ENCODE assay signal across 12 mouse cellular contexts in the genomic region with DNA sequence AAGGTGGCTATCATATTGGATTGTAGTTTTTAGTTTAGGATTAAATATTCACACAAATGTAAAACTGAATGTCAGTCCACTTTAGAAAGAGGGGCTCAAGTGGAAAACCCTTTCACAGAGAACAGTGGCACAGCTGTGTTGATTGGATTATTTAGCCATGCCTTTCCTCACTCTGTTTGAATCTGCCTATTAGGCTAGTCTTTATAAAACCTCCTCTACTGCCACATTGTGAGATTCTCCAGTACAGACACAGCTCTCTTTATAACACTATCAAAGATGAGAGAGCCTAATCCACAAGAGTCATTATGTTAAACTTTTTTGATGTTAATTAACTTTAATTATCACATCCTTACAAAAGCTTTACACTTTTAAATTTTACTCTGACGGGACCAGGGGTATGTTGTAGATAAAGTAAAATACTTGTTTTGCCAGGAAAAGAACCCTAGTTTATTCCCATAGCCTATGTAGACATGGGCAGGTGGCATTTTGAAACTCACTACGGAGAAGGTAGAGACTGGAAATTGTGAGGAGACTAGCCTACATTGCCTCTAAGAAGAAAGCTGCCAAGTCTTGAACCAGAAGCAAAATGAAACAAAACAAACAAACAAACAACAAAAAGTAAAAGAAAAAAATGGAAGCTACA.
"Had no signal": no experiment of that assay in that cellular context is flagged by ENCODE, and none has a peak within 500 bp of the region (broad histone marks: within the 10 kb centered on the region; RNA-seq: fewer than 3 reads in every experiment).

No protein-coding gene starts in this region.

- H3K9ac ChIP-seq: kidney, embryonic 15.5 days; limb, embryonic 15.5 days; liver, embryonic 12.5 days; lung, embryonic 14.5 days; neural tube, embryonic 12.5 days had no signal

- DNase-seq: kidney, adult 2 months; kidney, postnatal 14 days; lung, embryonic 14.5 days; lung, postnatal 10 days; right cerebral cortex, postnatal 25 days; thymus, postnatal 4 days had no signal

- H3K36me3 ChIP-seq: kidney, embryonic 15.5 days; limb, embryonic 15.5 days; liver, embryonic 12.5 days; neural tube, embryonic 12.5 days had no signal

- H3K27ac ChIP-seq: kidney, embryonic 15.5 days; limb, embryonic 15.5 days; liver, embryonic 12.5 days; macrophage; neural tube, embryonic 12.5 days had no signal

- ATAC-seq: liver, embryonic 12.5 days had no signal

- H3K9me3 ChIP-seq: kidney, embryonic 15.5 days; limb, embryonic 15.5 days; liver, embryonic 12.5 days; megakaryocyte, embryonic 14.5 days; neural tube, embryonic 12.5 days had no signal

- H3K27me3 ChIP-seq: kidney, embryonic 15.5 days; limb, embryonic 15.5 days; liver, embryonic 12.5 days; megakaryocyte, embryonic 14.5 days; neural tube, embryonic 12.5 days had no signal

- H3K4me2 ChIP-seq: kidney, embryonic 15.5 days; limb, embryonic 15.5 days; liver, embryonic 12.5 days; lung, embryonic 14.5 days; neural tube, embryonic 12.5 days had no signal

- H3K4me3 ChIP-seq: kidney, embryonic 15.5 days; limb, embryonic 15.5 days; liver, embryonic 12.5 days; megakaryocyte, embryonic 14.5 days; neural tube, embryonic 12.5 days had no signal

- H3K4me1 ChIP-seq: kidney, embryonic 15.5 days; limb, embryonic 15.5 days; liver, embryonic 12.5 days; megakaryocyte, embryonic 14.5 days; neural tube, embryonic 12.5 days had no signal
